Mouse (Mus musculus): ENCODE measurements around the gene Ice2. TPM values are rescaled to one million over a fixed set of nuclear protein-coding genes. Genes with fewer than 3 reads are reported as not detected.

Gene Ice2
- total and polyA plus RNA-seq, 3 experiments: 11.6 to 14.6 TPM; not detected in 1

DNA sequence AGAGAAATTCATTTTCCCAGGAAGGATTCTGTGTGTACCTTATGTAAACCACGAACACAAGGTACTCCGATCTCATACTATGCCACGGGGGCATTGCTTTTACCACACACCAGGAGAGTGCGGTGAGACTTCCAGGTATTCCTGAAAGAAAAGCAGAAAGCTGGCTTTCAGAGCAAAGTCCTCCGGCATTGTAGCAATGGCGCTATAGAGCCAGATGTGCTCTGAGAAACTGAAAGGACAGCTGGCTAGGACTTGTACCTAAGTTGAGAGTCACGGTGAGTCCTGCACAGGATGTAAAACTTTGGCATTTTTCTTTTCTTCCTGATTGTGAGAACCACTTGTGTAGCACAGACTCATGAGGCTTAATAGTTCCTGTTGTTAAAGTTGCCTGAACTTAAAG lies 16.0 kb upstream of the Ice2 start:
- TF ChIP-seq MAX (IDR thresholded peaks at IDR 0.05; ENCODE audit: low read length) (no peak), MXI1 (IDR thresholded peaks at IDR 0.05; ENCODE audit: low read depth, low read length) (no peak), UBTF (IDR thresholded peaks at IDR 0.05; ENCODE audit: borderline replicate concordance, insufficient read depth, low read depth, low read length) (no peak), TCF12 (IDR thresholded peaks at IDR 0.05; ENCODE audit: low read depth, low read length) (no peak), ZNF384 (IDR thresholded peaks at IDR 0.05; ENCODE audit: low read depth, low read length) (no peak), MYC (IDR thresholded peaks at IDR 0.05; ENCODE audit: low read depth, low read length) (no peak), POLR2A (IDR thresholded peaks at IDR 0.05; ENCODE audit: control insufficient read depth in 1 of 2, insufficient read depth in 1 of 2, low read depth in 1 of 2, low read length in 2 of 2, poor library complexity in 1 of 2) (no peak), ZMIZ1 (IDR thresholded peaks at IDR 0.05; ENCODE audit: low read depth, low read length) (no peak), HCFC1 (IDR thresholded peaks at IDR 0.05; ENCODE audit: low read depth, low read length) (no peak), RCOR1 (IDR thresholded peaks at IDR 0.05; ENCODE audit: low read depth, low read length) (no peak)
- Histone ChIP-seq H3K4me3 (ENCODE audit: control insufficient read depth in 1 of 2, insufficient read depth in 1 of 2, low read depth in 2 of 2, low read length in 2 of 2) (peak overlapping the region; percentile 29 to 33; a peak in 3 of 4 replicates), H3K36me3 (ENCODE audit: control insufficient read depth in 1 of 2, insufficient read depth in 2 of 2, low read length in 2 of 2) (peaks cover 0 to 3% of the 10 kb centered on the region in 2 experiments; a peak in 2 of 4 replicates), H3K9ac (ENCODE audit: control insufficient read depth, low read depth, low read length, poor library complexity, severe bottlenecking) (no peak overlapping the region), H3K9me3 (replicated peaks; ENCODE audit: insufficient read depth, low read length) (no peaks in the 10 kb centered on the region), H3K4me1 (ENCODE audit: control insufficient read depth in 1 of 2, insufficient read depth in 2 of 2, low read length in 2 of 2) (peaks cover 0 to 9% of the 10 kb centered on the region in 2 experiments; a peak in 3 of 4 replicates), H3K79me2 (ENCODE audit: control insufficient read depth, insufficient read depth, low read length, poor library complexity) (no peaks in the 10 kb centered on the region), H3K27ac (ENCODE audit: control insufficient read depth, low read depth, low read length) (no peak overlapping the region), H3K27me3 (ENCODE audit: control insufficient read depth in 1 of 2, insufficient read depth in 2 of 2, low read length in 2 of 2) (peaks cover 0 to 3% of the 10 kb centered on the region in 2 experiments; a peak in 2 of 4 replicates)
- DNase-seq (ENCODE audit: low read depth, low spot score): no peak

DNA sequence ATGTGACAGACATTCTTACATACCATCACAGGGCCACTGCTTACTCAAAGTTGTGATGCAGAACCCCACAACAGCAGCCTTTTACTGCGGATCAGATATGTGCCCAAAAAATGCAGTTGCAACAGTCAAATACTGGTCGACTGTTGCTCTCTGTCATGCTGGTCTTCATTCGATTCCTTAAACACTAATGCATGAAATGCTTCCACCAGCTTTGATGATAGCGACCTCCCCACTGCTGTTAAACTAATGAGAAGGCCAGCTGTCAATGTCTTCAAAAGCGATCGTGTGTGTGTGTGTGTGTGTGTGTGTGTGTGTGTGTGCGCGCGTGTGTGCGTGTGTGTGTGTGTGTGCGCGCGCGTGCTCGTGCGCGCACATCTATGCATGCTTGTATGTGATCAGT lies 13.2 kb upstream of the Ice2 start:
- Histone ChIP-seq H3K9me3 (replicated peaks; ENCODE audit: insufficient read depth, low read length) (no peaks in the 10 kb centered on the region), H3K9ac (ENCODE audit: control insufficient read depth, low read depth, low read length, poor library complexity, severe bottlenecking) (no peak overlapping the region), H3K4me1 (ENCODE audit: control insufficient read depth in 1 of 2, insufficient read depth in 2 of 2, low read length in 2 of 2) (0 out of 4 replicates have a peak, but pooled peaks cover 0 to 2% of the 10 kb centered on the region in 2 experiments), H3K27ac (ENCODE audit: control insufficient read depth, low read depth, low read length) (no peak overlapping the region), H3K36me3 (ENCODE audit: control insufficient read depth in 1 of 2, insufficient read depth in 2 of 2, low read length in 2 of 2) (no peaks in the 10 kb centered on the region), H3K79me2 (ENCODE audit: control insufficient read depth, insufficient read depth, low read length, poor library complexity) (no peaks in the 10 kb centered on the region), H3K4me3 (ENCODE audit: control insufficient read depth in 1 of 2, insufficient read depth in 1 of 2, low read depth in 2 of 2, low read length in 2 of 2) (no peak overlapping the region), H3K27me3 (ENCODE audit: control insufficient read depth in 1 of 2, insufficient read depth in 2 of 2, low read length in 2 of 2) (peaks cover 0 to 3% of the 10 kb centered on the region in 2 experiments; a peak in 2 of 4 replicates)
- DNase-seq (ENCODE audit: low read depth, low spot score): no peak
- TF ChIP-seq ELF1 (IDR thresholded peaks at IDR 0.05; ENCODE audit: low read depth, low read length): no peak

DNA sequence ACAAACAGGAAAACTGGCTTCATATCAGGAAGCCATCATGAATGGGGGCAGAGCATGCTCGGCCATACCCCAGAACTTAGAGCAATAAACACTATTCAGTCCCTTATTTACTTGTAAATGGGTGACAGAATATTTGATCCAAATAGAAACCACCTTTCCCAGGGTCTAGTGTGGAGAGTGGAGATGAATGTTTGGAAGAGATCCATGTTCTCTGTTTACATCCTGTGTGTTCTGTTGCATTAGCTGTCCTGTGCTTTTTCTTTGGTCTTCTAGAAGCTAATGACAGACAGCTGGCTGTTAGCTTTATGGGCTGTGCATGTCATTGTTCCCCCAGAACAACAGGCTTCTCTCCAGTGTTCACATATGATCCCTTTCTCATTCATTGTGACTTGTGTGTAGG lies 12.8 kb upstream of the Ice2 start:
- H3K27ac ChIP-seq (ENCODE audit: control insufficient read depth, low read depth, low read length): no peak overlapping the region
- no peak overlapping the region for H3K4me3 ChIP-seq (ENCODE audit: control insufficient read depth in 1 of 2, insufficient read depth in 1 of 2, low read depth in 2 of 2, low read length in 2 of 2)
- no peaks in the 10 kb centered on the region for H3K9me3 ChIP-seq (replicated peaks; ENCODE audit: insufficient read depth, low read length)
- no peaks in the 10 kb centered on the region for H3K36me3 ChIP-seq (ENCODE audit: control insufficient read depth in 1 of 2, insufficient read depth in 2 of 2, low read length in 2 of 2)
- H3K79me2 ChIP-seq (ENCODE audit: control insufficient read depth, insufficient read depth, low read length, poor library complexity): no peaks in the 10 kb centered on the region
- H3K27me3 ChIP-seq (ENCODE audit: control insufficient read depth in 1 of 2, insufficient read depth in 2 of 2, low read length in 2 of 2): peaks cover 0 to 3% of the 10 kb centered on the region in 2 experiments; a peak in 2 of 4 replicates
- no peak overlapping the region for H3K9ac ChIP-seq (ENCODE audit: control insufficient read depth, low read depth, low read length, poor library complexity, severe bottlenecking)
- no peak for TF ChIP-seq GATA1 (IDR thresholded peaks at IDR 0.05; ENCODE audit: low read depth, low read length)
- TF ChIP-seq TBP (IDR thresholded peaks at IDR 0.05; ENCODE audit: low read depth, low read length): no peak
- TF ChIP-seq POLR2A (IDR thresholded peaks at IDR 0.05; ENCODE audit: control insufficient read depth in 1 of 2, insufficient read depth in 1 of 2, low read depth in 1 of 2, low read length in 2 of 2, poor library complexity in 1 of 2): no peak
- TF ChIP-seq BHLHE40 (IDR thresholded peaks at IDR 0.05; ENCODE audit: borderline replicate concordance, low read depth, low read length): no peak
- TF ChIP-seq GABPA (IDR thresholded peaks at IDR 0.05; ENCODE audit: low read depth, low read length): no peak
- no peak for TF ChIP-seq MAFK (IDR thresholded peaks at IDR 0.05; ENCODE audit: borderline replicate concordance, low read depth, low read length)
- no peak for TF ChIP-seq POLR2AphosphoS5 (IDR thresholded peaks at IDR 0.05; ENCODE audit: borderline replicate concordance, low read depth, low read length)
- no peak for TF ChIP-seq EP300 (IDR thresholded peaks at IDR 0.05; ENCODE audit: low read depth in 1 of 2, low read length in 2 of 2)
- TF ChIP-seq UBTF (IDR thresholded peaks at IDR 0.05; ENCODE audit: borderline replicate concordance, insufficient read depth, low read depth, low read length): no peak
- TF ChIP-seq MYB (IDR thresholded peaks at IDR 0.05; ENCODE audit: low read depth, low read length): no peak
- no peak for TF ChIP-seq CHD2 (IDR thresholded peaks at IDR 0.05; ENCODE audit: low read length)
- TF ChIP-seq HCFC1 (IDR thresholded peaks at IDR 0.05; ENCODE audit: low read depth, low read length): no peak
- TF ChIP-seq NRF1 (IDR thresholded peaks at IDR 0.05; ENCODE audit: insufficient read depth, low read depth, low read length, poor library complexity, severe bottlenecking): no peak
- no peak for TF ChIP-seq MEF2A (IDR thresholded peaks at IDR 0.05; ENCODE audit: extremely low read depth, insufficient replicate concordance, low read depth, low read length, poor library complexity, severe bottlenecking)
- 0 out of 4 replicates have a peak, but pooled peaks cover 0 to 2% of the 10 kb centered on the region in 2 experiments for H3K4me1 ChIP-seq (ENCODE audit: control insufficient read depth in 1 of 2, insufficient read depth in 2 of 2, low read length in 2 of 2)
- no peak for DNase-seq (ENCODE audit: low read depth, low spot score)

Data from MEL (cell line).